Mouse (Mus musculus) lung, postnatal 0 days (tissue): ENCODE measurements around the gene Ppard.

Source experiments
- CTCF ChIP-seq: IDR thresholded peaks from 2 replicates; pipeline ENCODE4 v1.5.1; 2016; ENCODE audit warnings: antibody characterized with exemption, mild to moderate bottlenecking
- EP300 ChIP-seq: IDR thresholded peaks from 2 replicates; pipeline ENCODE4 v1.6.1; 2016; ENCODE audit warnings: antibody characterized with exemption, mild to moderate bottlenecking, control low read depth

DNA sequence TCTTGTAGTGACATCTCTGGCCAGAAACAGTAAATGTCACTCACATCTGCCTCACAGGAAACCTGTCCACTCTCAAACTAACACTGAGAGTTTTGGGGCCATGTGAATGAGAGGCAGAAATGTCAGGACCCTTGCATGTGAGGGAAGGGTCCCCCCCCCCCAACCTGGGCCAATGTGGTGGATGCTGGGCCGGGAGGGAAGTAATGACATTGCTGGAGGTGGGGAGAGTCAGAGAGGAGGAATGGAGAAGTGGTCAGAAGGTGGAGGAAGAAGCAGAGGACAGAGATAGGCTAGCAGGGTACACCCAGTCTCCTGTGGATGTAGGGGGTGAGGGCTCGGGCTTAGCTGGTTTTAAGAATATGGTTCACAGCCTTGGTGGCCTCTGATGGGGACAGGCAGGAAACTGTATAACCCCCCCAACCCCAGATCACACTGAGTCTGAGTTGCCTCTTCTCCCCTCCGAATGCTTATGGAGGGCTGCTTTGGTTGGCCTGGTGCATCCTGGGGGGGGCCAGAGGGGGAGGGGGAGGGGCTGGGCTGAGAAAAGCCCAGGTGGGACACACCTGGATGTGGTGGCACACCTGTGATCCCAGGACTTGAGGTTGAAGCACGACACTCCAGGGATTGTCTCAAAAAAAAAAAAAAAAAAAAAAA lies 22.9 kb upstream of the Ppard start:
- TF ChIP-seq CTCF (no peak), EP300 (no peak)
